Mouse (Mus musculus) hindbrain, embryonic 14.5 days (tissue): ENCODE measurements around the gene Vmn1r210. TPM values are rescaled to one million over a fixed set of nuclear protein-coding genes. Genes with fewer than 3 reads are reported as not detected.
"Not testable (repeated sequence)": the region's sequence is repeated elsewhere in the genome, so short reads cannot be mapped to it uniquely, and the experiment has no call there.

ENCODE experiments used
- ATAC-seq: fragments of 200-750 bp; cut with Nextera tagmentation; 2 replicates; pipeline ENCODE4 v1.8.0; 2017; ENCODE audit warnings: moderate number of reproducible peaks, mild to moderate bottlenecking, moderate TSS enrichment, moderate library complexity; ENCODE audit not compliant: low FRiP score
- DNase-seq: peaks from one replicate; pipeline ENCODE4 v3.0.0-alpha.2; 2015; ENCODE audit warnings: low spot score
- H3K27ac ChIP-seq: fragments of 300-500 bp; sonication (generic); 2 replicates; pipeline ENCODE4 v1.5.1; 2014; ENCODE audit warnings: mild to moderate bottlenecking, moderate library complexity
- H3K27me3 ChIP-seq: fragments of 300-500 bp; sonication (generic); 2 replicates; pipeline ENCODE4 v1.6.1; 2014; ENCODE audit warnings: mild to moderate bottlenecking, low read length, mixed read lengths; ENCODE audit not compliant: control insufficient read depth, insufficient read depth
- H3K36me3 ChIP-seq: fragments of 300-500 bp; sonication (generic); replicated peaks from 2 replicates; pipeline ENCODE4 v1.6.1; 2014; ENCODE audit not compliant: control insufficient read depth, insufficient read depth
- H3K4me1 ChIP-seq: fragments of 300-500 bp; sonication (generic); replicated peaks from 2 replicates; pipeline ENCODE4 v1.6.1; 2014; ENCODE audit warnings: antibody characterized with exemption, low read length, mixed read lengths; ENCODE audit not compliant: control insufficient read depth, insufficient read depth
- H3K4me2 ChIP-seq: fragments of 300-500 bp; sonication (generic); replicated peaks from 2 replicates; pipeline ENCODE4 v1.6.1; 2014; ENCODE audit warnings: mild to moderate bottlenecking, moderate library complexity
- H3K4me3 ChIP-seq: fragments of 300-500 bp; sonication (generic); replicated peaks from 2 replicates; pipeline ENCODE4 v1.5.1; 2014; ENCODE audit warnings: mild to moderate bottlenecking, low read length
- H3K9ac ChIP-seq: fragments of 300-500 bp; sonication (generic); 2 replicates; pipeline ENCODE4 v1.6.1; 2014
- H3K9me3 ChIP-seq: fragments of 300-500 bp; sonication (generic); 2 replicates; pipeline ENCODE4 v1.6.1; 2016; ENCODE audit warnings: low read length; ENCODE audit not compliant: control insufficient read depth
- WGBS: fragments of 180-500 bp; shearing (Covaris S2); extraction: QIAGEN DNeasy Blood & Tissue Kit; methylation state at CpG from one replicate; pipeline ENCODE4 v1.1.7; 2014; 5-methylcytosine and 5-hydroxymethylcytosine counted together
- polyA plus RNA-seq: library from polyadenylated mRNA; unstranded; fragments of >200 nt; fragmentation: Nextera tagmentation; extraction: Ambion mirVana; gene quantifications from 2 replicates; pipeline ENCODE4 v1.2.1, GENCODE M21; 2014

The Vmn1r210 gene
- polyA plus RNA-seq, 1 experiment from 2014 or later: not detected

DNA sequence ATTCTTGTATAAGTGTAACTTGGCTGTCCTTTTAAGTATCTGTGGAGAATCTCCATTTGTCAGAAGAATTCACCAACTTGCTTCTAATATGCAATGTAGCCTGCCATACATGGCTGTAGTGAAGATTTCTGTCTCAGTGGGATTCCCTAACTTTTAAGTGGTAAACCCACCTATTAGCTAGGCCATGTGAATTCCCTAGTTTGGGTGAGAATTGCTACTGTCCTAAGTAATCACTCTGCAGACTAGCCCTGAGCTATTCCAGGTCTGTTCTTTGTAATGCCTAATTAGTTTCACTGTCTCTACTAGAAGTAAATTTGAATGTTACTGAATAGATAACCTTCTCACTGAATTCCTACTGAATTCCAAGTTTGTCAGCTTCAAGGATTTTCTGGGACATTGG is 47.0 kb downstream of the Vmn1r210 start:
- not testable (repeated sequence) for H3K4me1 ChIP-seq, H3K4me2 ChIP-seq, H3K9me3 ChIP-seq, H3K27me3 ChIP-seq, ATAC-seq, H3K27ac ChIP-seq, H3K9ac ChIP-seq, DNase-seq, H3K36me3 ChIP-seq, H3K4me3 ChIP-seq

DNA sequence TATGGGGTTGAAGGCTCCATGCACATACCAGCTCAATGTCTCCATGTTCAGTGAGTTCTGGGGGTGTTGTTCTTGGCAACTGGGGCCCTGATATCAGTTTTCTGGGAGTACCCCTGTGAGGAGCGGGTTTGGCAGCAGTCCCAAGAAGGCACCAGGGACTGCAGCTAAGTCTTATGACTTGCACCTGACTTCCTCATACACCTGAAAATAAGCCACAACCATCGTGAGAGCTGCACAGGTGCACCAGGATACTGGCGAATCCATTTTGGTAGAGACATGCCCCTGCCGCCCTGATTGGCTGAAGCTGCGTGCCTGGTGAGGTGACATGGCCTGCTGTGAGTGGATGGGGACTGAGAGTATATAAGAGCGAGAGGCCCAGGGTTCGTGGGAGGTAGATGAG is 53.8 kb downstream of the Vmn1r210 start, which contains the start of gene Vmn1r208:
Gene Vmn1r208, minus strand, starts transcription at position 101 of the 400 bp plus-strand sequence.
- not testable (repeated sequence) for H3K9me3 ChIP-seq, ATAC-seq, H3K27me3 ChIP-seq, DNase-seq, H3K27ac ChIP-seq, H3K36me3 ChIP-seq, H3K4me1 ChIP-seq, H3K4me3 ChIP-seq, H3K9ac ChIP-seq, H3K4me2 ChIP-seq
- WGBS: no CpG with 5 or more reads among the region's 7 CpGs

Other genes starting within 250 kb of the Vmn1r210 start
- gene Vmn1r205, start 238.3 kb downstream of the Vmn1r210 start, polyA plus RNA-seq: not detected in 2 replicates
- gene Vmn1r206, start 207.1 kb downstream of the Vmn1r210 start, polyA plus RNA-seq: not detected in 2 replicates
- gene Vmn1r207-ps, start 101.7 kb downstream of the Vmn1r210 start, polyA plus RNA-seq: not detected in 2 replicates
- not detected in 2 replicates for gene Vmn1r208, start 53.9 kb downstream of the Vmn1r210 start, polyA plus RNA-seq
- gene Vmn1r209, start 21.7 kb downstream of the Vmn1r210 start, polyA plus RNA-seq: not detected in 2 replicates
- not detected in 2 replicates for gene Vmn1r211, start 26.2 kb upstream of the Vmn1r210 start, polyA plus RNA-seq
- gene Vmn1r212, start 52.9 kb upstream of the Vmn1r210 start, polyA plus RNA-seq: not detected in 2 replicates
- not detected in 2 replicates for gene Vmn1r213, start 176.3 kb upstream of the Vmn1r210 start, polyA plus RNA-seq
- not detected in 2 replicates for gene Vmn1r214, start 199.1 kb upstream of the Vmn1r210 start, polyA plus RNA-seq
- not detected in 2 replicates for gene Vmn1r215, start 236.7 kb upstream of the Vmn1r210 start, polyA plus RNA-seq